Mouse (Mus musculus) monocyte, adult 5-6 weeks (primary cell): ENCODE data around the gene Mettl23. TPM values are rescaled to one million over a fixed set of nuclear protein-coding genes. Genes with fewer than 3 reads are reported as not detected.
"Not testable (repeated sequence)": the region's sequence is repeated elsewhere in the genome, so short reads cannot be mapped to it uniquely, and the experiment has no call there.

Experiments used
- ATAC-seq: fragments of 153-309, 156-312 bp; replicated peaks from 2 replicates; pipeline ENCODE4 v1.8.0; 2017; ENCODE audit warnings: mild to moderate bottlenecking; ENCODE audit not compliant: low TSS enrichment, insufficient number of reproducible peaks, severe bottlenecking, poor library complexity, low FRiP score
- total RNA-seq: library from RNA; stranded (forward); fragments of 200-1000, 200-491, 200-594 nt; gene quantifications from 3 replicates; pipeline ENCODE4 v1.2.3, GENCODE M21; 2017

The Mettl23 gene
- total RNA-seq, 1 experiment from 2014 or later, result 54.3 TPM

GRCm38 (mm10) chr11:116816769-116817168 is 26.3 kb upstream of the Mettl23 start:
- ATAC-seq, result no peak

GRCm38 (mm10) chr11:116817567-116817966 is 25.5 kb upstream of the Mettl23 start:
- ATAC-seq, result no peak

- ATAC-seq, result no peak
Measured at GRCm38 (mm10) chr11:116818722-116819121, 24.4 kb upstream of the Mettl23 start.

GRCm38 (mm10) chr11:116819932-116820593 is 23.0 kb upstream of the Mettl23 start:
- ATAC-seq, result no peak

GRCm38 (mm10) chr11:116821057-116821940 is 21.8 kb upstream of the Mettl23 start:
- ATAC-seq, result no peak

GRCm38 (mm10) chr11:116822215-116822614 is 20.9 kb upstream of the Mettl23 start:
- ATAC-seq, result no peak

GRCm38 (mm10) chr11:116822626-116823025 is 20.5 kb upstream of the Mettl23 start:
- ATAC-seq, result no peak

GRCm38 (mm10) chr11:116823255-116823654 is 19.8 kb upstream of the Mettl23 start:
- ATAC-seq, result no peak

- not testable (repeated sequence) for ATAC-seq
Measured at GRCm38 (mm10) chr11:116823885-116824284, 19.2 kb upstream of the Mettl23 start.

- ATAC-seq, result no peak
Measured at GRCm38 (mm10) chr11:116825230-116825629, 17.8 kb upstream of the Mettl23 start.

GRCm38 (mm10) chr11:116826550-116827504 is 16.3 kb upstream of the Mettl23 start:
- no peak for ATAC-seq

- 0 out of 2 replicates have a peak, but pooled peaks have one; percentile 41 for ATAC-seq
Measured at GRCm38 (mm10) chr11:116827534-116828165, 15.4 kb upstream of the Mettl23 start, which contains the start of gene Mxra7. Gene Mxra7, minus strand, starts transcription at chr11:116828046.

GRCm38 (mm10) chr11:116832172-116832685 is 10.8 kb upstream of the Mettl23 start:
- no peak for ATAC-seq

GRCm38 (mm10) chr11:116834954-116835353 is 8.1 kb upstream of the Mettl23 start:
- ATAC-seq, result no peak

GRCm38 (mm10) chr11:116836283-116836682 is 6.8 kb upstream of the Mettl23 start:
- no peak for ATAC-seq

- no peak for ATAC-seq
Measured at GRCm38 (mm10) chr11:116837441-116837840, 5.6 kb upstream of the Mettl23 start.

GRCm38 (mm10) chr11:116838936-116839335 is 4.1 kb upstream of the Mettl23 start:
- no peak for ATAC-seq

GRCm38 (mm10) chr11:116839601-116840000 is 3.5 kb upstream of the Mettl23 start:
- ATAC-seq, result no peak
